Mouse (Mus musculus) embryonic stem cell, embryonic (primary cell): ENCODE measurements around the gene Chgb.

ENCODE experiments used
- CTCF ChIA-PET, 4 experiments: fragments of 300-600 bp in 2 of 4; fragments of 350-600 bp in 2 of 4; sonication (Branson Sonifier 250); formaldehyde crosslinking; loops; one replicate each; lab custom pipeline; 2022; ENCODE audit warnings: inconsistent platforms in 2 of 4; lab: Charles Lee
- POLR2A ChIA-PET, 4 experiments: fragments of 300-600 bp in 2 of 4; fragments of 350-600 bp in 2 of 4; sonication (Branson Sonifier 250); formaldehyde crosslinking; loops; one replicate each; lab custom pipeline; 2022; ENCODE audit warnings: antibody characterized with exemption in 4 of 4, inconsistent platforms in 1 of 4; lab: Charles Lee

Chgb gene

DNA sequence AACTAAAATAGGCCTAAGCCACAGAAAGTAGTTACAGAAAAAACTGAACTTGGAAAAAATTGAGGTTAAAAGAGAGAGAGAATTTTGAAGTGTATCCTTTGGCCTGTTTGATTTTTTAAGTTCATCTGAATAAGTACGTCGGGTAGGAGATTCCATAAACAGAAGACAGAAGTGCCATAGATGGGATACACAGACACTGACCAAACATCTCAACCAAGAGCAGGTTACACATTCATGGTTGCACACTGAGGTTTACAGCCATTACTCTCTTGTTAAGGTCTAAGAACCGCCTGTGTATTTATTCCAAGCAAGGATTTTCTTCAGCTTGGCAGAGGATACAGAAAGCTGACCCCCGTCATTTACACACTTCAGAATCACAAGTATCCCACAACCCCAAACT lies at the start of gene Chgb:
TSS of gene Chgb (plus strand) at position 301 of the 400 bp plus-strand sequence.
- POLR2A ChIA-PET, result interaction anchor here in 2 of 4 experiments (0.8 to 1.4 kb wide), 4 partner anchors 9 to 65 kb away, joined by 3 to 6 read pairs (median 4); partner anchors contain the start of genes Crls1 (in 1 of the 2), Mcm8 (in 1 of the 2) and Trmt6 (in 1 of the 2)

DNA sequence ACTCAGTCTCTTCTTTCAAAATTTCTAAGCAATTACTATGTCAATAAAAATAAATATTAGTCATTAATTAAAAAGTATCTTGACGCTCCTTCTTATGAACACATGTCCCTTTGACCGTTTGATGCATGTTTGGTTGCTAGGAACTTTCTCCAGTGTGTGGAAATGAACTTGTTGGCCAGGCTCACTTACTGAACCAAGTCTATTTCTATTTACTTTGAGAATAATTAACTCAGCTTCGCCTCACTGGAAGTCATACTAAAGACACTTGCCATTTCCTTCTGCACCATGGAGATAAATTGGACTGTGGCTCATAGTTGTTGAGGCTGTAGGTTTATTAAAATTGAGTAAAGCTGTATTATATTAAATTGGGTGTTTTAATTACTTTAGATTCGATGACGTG lies 48.1 kb upstream of the Chgb start:
- ChIA-PET CTCF (no interaction called here), POLR2A (interaction anchor here in 1 of 4 experiments (0.7 kb wide), 1 partner anchor 352 kb away, joined by 3 read pairs; no protein-coding TSS in a partner anchor)

More for the DNA sequence above, at the start of gene Chgb:
- CTCF ChIA-PET, result interaction anchor here in 1 of 4 experiments (1.0 to 1.1 kb wide), 2 partner anchors 65 to 124 kb away, joined by 3 read pairs; no protein-coding TSS in a partner anchor

DNA sequence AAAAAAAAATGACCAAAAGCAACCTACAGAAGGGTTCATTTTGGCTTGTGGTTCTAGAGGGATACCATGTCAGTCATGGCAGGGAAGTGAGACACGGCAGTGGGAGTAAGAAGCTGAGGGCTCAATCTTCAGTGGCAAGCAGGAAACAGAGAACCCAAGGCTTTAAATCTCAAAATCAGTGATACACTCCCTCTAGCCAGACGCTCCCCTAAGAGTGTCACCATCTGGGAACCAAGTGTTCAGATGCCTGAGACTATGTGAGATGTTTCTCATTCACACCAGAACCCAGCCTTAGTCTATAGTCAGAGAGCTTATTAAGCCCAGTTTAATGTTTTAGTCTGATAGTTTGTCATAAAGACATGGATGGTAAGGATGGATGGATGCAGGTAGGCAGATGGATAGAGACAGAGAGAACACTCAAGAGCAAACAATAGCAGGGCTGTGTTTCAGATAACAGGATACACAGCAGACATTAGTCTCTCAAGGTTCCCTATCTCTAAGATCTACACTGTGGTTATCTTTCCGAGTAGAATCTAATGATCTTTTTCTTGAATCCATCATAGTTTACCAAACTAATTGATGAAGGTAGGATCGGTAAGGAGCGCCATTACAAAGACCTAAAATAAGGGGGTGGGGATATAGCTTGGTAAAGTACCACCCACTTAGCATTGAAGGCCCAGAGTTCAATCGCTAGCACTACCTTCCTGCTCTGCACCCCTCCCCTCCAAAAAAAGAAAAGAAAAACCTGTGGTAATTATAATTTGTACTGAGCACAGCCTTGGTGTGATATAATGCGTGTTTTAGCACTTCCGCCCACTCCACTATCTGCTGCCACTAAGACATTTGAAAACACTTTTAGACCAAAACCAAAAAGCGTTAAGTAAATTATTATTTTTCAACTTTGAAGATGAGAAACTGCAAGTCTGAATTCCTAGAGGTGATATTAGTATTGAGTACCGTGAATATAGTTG lies 47.2 kb upstream of the Chgb start:
- ChIA-PET CTCF (interaction anchor here in 1 of 4 experiments (0.7 kb wide), 1 partner anchor 1394 kb away, joined by 3 read pairs; no protein-coding TSS in a partner anchor), POLR2A (interaction anchor here in 1 of 4 experiments (0.5 kb wide), 1 partner anchor 146 kb away, joined by 5 read pairs; no protein-coding TSS in a partner anchor)

DNA sequence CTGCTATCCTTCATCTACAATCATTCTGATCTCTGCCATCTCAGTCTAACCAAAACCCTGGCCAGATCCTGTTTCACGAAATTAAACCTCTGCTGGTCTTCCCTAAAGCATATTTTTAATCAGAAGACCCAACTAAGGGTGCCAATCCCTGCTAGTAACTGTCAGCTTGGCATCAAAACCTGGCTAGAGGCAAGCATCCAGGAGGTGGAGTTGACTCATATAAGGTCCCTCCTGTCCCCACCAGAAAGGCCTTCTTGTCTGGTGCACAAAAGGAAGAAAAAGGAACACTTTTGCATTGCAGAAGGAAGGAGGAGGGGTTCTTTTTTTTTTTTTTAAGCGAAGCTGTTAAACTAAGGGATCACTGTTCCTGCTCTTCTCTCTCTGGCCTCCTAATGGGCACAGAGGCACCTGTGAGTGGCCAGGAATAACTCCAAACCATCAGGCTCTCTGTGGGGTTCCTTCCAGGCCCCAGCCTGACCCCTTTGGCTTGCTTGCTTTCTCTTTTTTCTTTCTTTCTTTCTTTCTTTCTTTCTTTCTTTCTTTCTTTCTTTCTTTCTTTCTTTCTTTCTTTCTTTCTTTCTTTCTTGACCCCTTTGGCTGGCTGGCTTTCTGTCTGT lies 42.2 kb upstream of the Chgb start:
- ChIA-PET CTCF (interaction anchor here in 1 of 4 experiments (0.6 kb wide), 1 partner anchor 368 kb away, joined by 10 read pairs; no protein-coding TSS in a partner anchor), POLR2A (no interaction called here)

- POLR2A ChIA-PET, result no interaction called here
- CTCF ChIA-PET, result interaction anchor here in 2 of 4 experiments (0.6 kb wide), 3 partner anchors 162 to 292 kb away, joined by 3 to 6 read pairs (median 3); no protein-coding TSS in a partner anchor
Observed at GRCm38 (mm10) chr2:132741862-132742347, 39.2 kb upstream of the Chgb start.

DNA sequence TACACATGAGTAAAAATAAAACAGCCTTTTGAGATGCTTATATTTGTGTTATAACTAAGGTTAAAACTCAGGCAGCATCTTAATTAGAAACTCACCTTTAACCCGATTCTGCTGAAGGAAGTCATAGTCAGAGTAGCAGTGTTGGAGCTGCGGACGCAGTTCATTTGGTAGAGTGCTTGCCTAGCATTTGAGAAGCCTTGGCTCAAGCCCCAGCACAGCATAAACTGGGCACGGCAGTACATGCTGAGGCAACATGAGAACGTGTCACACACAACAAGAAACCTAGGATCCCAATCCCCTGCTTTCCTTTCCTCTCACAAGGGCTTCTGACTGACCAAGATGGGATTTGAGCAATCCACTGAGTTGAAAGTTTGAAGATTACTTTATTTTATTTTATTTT lies 36.2 kb upstream of the Chgb start:
- ChIA-PET POLR2A (no interaction called here), CTCF (no interaction called here)

DNA sequence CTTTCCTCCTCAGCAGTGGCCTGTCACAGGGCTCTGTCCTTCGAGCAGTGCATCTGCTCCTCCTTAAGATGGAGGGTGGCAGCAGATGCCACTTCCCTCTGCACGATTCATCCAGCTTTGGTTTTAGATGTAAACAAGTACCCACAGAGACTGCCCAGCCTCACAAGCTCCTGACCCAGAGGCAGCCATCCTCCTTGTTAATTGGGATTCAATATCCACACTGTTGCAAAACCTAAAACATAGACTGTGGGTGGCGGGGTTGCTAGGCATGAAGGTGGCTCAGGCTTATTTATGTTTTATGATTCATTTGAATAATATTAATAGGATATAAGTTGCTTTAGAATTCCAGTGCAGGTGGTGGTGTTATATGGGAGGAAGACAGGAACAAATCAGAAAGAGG lies 35.0 kb upstream of the Chgb start:
- ChIA-PET CTCF (no interaction called here), POLR2A (no interaction called here)

DNA sequence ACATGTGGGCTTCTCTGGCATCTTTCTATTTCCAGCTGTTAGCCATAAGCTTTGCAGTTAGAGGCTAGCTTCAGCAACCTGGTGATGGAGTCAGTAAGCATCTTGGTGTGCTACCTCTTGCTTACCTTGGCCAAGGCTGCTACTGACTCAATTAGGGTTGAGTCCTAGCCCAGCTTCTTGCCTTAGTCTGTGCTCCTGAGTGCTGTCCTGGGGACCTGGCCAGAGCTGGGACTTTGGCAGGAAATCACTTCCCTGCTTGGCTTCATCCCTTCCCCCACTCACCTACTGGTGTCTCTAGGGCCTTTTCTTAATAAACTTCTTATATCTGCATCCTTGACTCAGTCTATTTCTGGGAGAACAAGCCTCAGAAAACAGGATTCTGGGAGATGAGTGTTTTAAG lies 30.4 kb upstream of the Chgb start:
- CTCF ChIA-PET, result no interaction called here
- POLR2A ChIA-PET, result no interaction called here

GRCm38 (mm10) chr2:132751141-132752066 lies 29.7 kb upstream of the Chgb start:
- ChIA-PET CTCF (interaction anchor here in 1 of 4 experiments (0.5 to 0.6 kb wide), 3 partner anchors 38 to 193 kb away, joined by 3 to 4 read pairs (median 3); no protein-coding TSS in a partner anchor), POLR2A (interaction anchor here in 1 of 4 experiments (0.6 to 1.0 kb wide), 2 partner anchors 34 to 146 kb away, joined by 3 read pairs; no protein-coding TSS in a partner anchor)

GRCm38 (mm10) chr2:132752398-132752797 lies 28.7 kb upstream of the Chgb start:
- CTCF ChIA-PET, result no interaction called here
- POLR2A ChIA-PET, result no interaction called here

- POLR2A ChIA-PET, result no interaction called here
- CTCF ChIA-PET, result no interaction called here
Observed at GRCm38 (mm10) chr2:132753137-132753536, 27.9 kb upstream of the Chgb start.

GRCm38 (mm10) chr2:132757911-132758310 lies 23.2 kb upstream of the Chgb start:
- ChIA-PET POLR2A (interaction anchor here in 2 of 4 experiments (0.5 to 0.6 kb wide), 2 partner anchors 11 to 85 kb away, joined by 3 read pairs; no protein-coding TSS in a partner anchor), CTCF (no interaction called here)

DNA sequence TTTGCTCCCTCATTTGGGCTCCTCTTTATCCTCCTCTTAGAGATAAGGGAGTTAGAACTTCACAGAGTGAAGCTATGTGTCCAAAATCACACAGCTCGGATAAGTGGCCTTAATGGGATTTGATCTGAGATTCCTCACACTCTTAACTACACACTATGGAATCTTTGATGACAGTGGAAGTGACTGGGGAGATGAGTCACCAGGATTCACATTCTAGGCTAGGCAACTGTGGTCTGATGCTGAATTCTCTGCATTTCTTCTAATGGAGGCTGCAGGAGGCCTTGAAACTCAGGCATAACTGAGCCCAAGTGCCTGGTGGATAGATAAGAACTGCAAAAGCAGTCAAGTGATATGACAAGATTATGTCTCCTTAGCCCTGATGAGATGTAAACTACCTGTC lies 10.3 kb upstream of the Chgb start:
- CTCF ChIA-PET, result no interaction called here
- POLR2A ChIA-PET, result no interaction called here

DNA sequence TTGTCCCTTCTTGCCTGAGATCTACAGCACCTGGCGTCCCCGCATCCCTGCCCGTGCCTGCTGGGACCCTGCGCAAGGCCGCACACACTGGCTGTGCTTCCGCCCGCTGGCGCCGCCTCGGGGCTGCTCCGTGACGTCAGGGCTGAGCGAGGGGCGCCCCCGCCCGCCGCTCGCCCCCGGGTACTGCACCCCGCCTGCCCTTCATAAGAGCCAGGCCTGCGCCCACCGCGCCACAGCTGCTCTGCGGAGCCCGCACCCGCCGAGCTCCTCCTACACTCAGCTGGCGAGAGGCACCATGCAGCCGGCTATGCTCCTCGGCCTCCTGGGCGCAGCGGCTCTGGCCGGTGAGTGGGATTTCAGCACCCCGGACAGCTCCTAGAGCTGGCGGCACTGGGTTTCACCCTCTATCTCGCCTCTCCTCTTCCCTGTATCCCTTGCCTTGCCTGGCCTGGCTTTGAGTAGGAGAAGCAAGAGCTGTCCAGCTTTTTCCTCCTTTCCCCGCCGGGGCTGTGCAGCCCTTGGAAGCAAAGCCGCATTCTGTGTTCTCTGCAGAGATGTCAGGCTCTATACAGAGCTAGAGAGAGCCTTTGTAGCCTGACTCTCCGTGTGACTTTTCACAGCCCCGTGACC lies 476 bp downstream of the Chgb start:
- CTCF ChIA-PET, result interaction anchor here in 1 of 4 experiments (1.0 to 1.1 kb wide), 2 partner anchors 64 to 124 kb away, joined by 3 read pairs; no protein-coding TSS in a partner anchor
- POLR2A ChIA-PET, result interaction anchor here (0.6 to 1.4 kb wide), 11 partner anchors 10 to 934 kb away, joined by 3 to 6 read pairs (median 3); partner anchors contain the start of genes Crls1 (in 1 of the 4), Mcm8 (in 1 of the 4) and Trmt6 (in 1 of the 4)

DNA sequence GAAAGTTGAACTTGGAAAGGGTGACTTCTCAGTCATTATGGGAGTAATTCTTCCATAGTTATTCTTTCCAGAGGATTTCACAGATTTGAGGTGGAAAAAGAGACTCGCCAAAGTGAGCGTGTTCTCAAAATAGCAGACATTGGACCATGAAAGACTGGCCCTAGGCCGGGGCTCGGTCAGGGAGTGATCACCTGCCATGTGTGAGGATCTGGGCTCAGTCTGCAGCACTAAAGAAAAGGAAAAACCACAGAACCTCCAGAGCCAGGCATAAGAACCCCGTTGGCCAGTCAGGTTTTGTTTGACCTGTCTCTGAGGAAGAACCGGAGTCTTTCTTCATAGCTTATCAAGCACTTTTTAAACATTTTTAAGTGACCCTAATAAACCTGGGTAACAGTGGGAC lies 3.0 kb downstream of the Chgb start:
- CTCF ChIA-PET, result no interaction called here
- POLR2A ChIA-PET, result no interaction called here

GRCm38 (mm10) chr2:132793441-132794203 lies 12.5 kb downstream of the Chgb start:
- ChIA-PET POLR2A (interaction anchor here in 1 of 4 experiments (1.2 kb wide), 1 partner anchor 42 kb away, joined by 4 read pairs; no protein-coding TSS in a partner anchor), CTCF (interaction anchor here in 1 of 4 experiments (1.0 kb wide), 1 partner anchor 77 kb away, joined by 3 read pairs; no protein-coding TSS in a partner anchor)
